In the genomic region with DNA sequence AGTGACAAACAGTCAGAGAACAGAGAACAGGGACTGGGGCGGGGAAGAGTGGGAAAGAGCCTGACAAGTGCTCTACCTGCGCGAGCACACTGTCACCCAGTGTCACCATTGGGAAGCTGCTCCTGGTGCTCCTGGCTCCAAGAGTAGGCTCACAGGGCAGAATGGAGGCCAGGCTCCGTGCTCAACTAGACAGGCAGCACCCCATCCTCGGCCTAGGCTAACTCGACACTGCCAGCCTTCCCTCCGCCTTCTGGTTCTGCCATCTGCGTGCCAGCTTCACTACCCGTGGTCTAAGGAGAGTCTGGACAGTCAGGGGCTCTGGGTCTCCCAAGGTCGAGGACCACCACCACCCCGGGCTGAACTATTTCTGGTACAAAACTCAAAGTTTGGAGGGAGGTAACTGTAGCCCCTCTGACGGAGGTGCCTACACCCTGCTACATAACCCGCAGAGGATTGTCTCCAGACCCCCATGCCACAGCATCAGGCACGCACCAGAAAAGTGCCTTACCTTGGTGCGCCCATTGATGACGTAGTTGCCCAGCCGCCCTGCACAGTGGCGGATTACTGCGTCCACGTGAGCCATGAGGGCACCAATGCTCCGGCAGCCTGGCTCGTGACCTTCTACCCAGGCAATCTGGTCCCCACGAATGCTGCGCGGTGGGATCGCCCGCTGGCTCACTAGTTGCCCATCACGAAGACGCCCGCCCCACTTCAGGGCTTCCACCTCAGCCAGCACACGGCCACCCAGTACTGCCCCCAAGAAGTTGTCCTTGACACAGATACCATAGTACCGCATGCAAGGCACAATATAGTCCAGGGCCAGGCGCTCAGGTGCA, we compare ENCODE assay signal across 7 mouse cellular contexts. TPM values are rescaled to one million over a fixed set of nuclear protein-coding genes. Genes with fewer than 3 reads are reported as not detected.
DNase-seq lines count a peak whose midpoint lies in the region; ATAC-seq lines count a peak whose summit lies in the region.

No protein-coding gene starts in this region.

- H3K36me3 ChIP-seq in neural tube, embryonic 11.5 days (ENCODE audit: control insufficient read depth, insufficient read depth, low read length): 0 out of 2 replicates have a peak, but pooled peaks cover 3% of the 10 kb centered on the region
- peaks cover 6% of the 10 kb centered on the region for H3K36me3 ChIP-seq in embryonic facial prominence, embryonic 11.5 days (replicated peaks; ENCODE audit: control insufficient read depth, insufficient read depth, low read depth, low read length)
- H3K36me3 ChIP-seq in intestine, embryonic 16.5 days (ENCODE audit: control insufficient read depth, insufficient read depth, low read length): peaks cover 7% of the 10 kb centered on the region
- peaks cover 10% of the 10 kb centered on the region; the same call in 1 of the 2 replicates for H3K36me3 ChIP-seq in midbrain, embryonic 16.5 days (ENCODE audit: control insufficient read depth, insufficient read depth, low read length)

- peak overlapping the region; percentile 13; the same call in 1 of the 2 replicates for H3K4me3 ChIP-seq in neural tube, embryonic 11.5 days (ENCODE audit: low read depth, low read length)
- H3K4me3 ChIP-seq in embryonic facial prominence, embryonic 11.5 days (ENCODE audit: low read depth, low read length): no peak overlapping the region
- peak overlapping the region; percentile 76 for H3K4me3 ChIP-seq in intestine, embryonic 16.5 days (ENCODE audit: low read length)
- peak overlapping the region; percentile 80; the same call in 1 of the 2 replicates for H3K4me3 ChIP-seq in midbrain, embryonic 16.5 days (ENCODE audit: low read depth, low read length)

- 87% methylated on average over 33 of the region's 33 CpGs for WGBS in neural tube, embryonic 11.5 days
- 84% methylated on average over 33 of the region's 33 CpGs for WGBS in embryonic facial prominence, embryonic 11.5 days
- WGBS in intestine, embryonic 16.5 days: 77% methylated on average over 33 of the region's 33 CpGs
- 88% methylated on average over 33 of the region's 33 CpGs for WGBS in midbrain, embryonic 16.5 days

- no peaks in the 10 kb centered on the region for H3K9me3 ChIP-seq in neural tube, embryonic 11.5 days (ENCODE audit: control insufficient read depth, low read length)
- no peaks in the 10 kb centered on the region for H3K9me3 ChIP-seq in embryonic facial prominence, embryonic 11.5 days (replicated peaks; ENCODE audit: control insufficient read depth, low read length)
- H3K9me3 ChIP-seq in intestine, embryonic 16.5 days (ENCODE audit: control insufficient read depth, low read length): no peaks in the 10 kb centered on the region
- H3K9me3 ChIP-seq in midbrain, embryonic 16.5 days (replicated peaks; ENCODE audit: control insufficient read depth, low read length, poor library complexity, severe bottlenecking): no peaks in the 10 kb centered on the region

- H3K27me3 ChIP-seq in neural tube, embryonic 11.5 days (ENCODE audit: control insufficient read depth, insufficient read depth, low read length): no peaks in the 10 kb centered on the region
- H3K27me3 ChIP-seq in embryonic facial prominence, embryonic 11.5 days (ENCODE audit: control insufficient read depth, insufficient read depth, low read length): no peaks in the 10 kb centered on the region
- no peaks in the 10 kb centered on the region for H3K27me3 ChIP-seq in intestine, embryonic 16.5 days (replicated peaks; ENCODE audit: control insufficient read depth, insufficient read depth, low read length)
- no peaks in the 10 kb centered on the region for H3K27me3 ChIP-seq in midbrain, embryonic 16.5 days (ENCODE audit: control insufficient read depth, insufficient read depth, low read depth, low read length)

- no peak for ATAC-seq in neural tube, embryonic 11.5 days (ENCODE audit: insufficient read depth, low FRiP score, low TSS enrichment)
- ATAC-seq in embryonic facial prominence, embryonic 11.5 days (replicated peaks; ENCODE audit: insufficient number of reproducible peaks, low FRiP score, low TSS enrichment, low read depth): no peak
- no peak for ATAC-seq in intestine, embryonic 16.5 days
- ATAC-seq in midbrain, embryonic 16.5 days: no peak

- peaks cover 20% of the 10 kb centered on the region for H3K4me1 ChIP-seq in neural tube, embryonic 11.5 days (ENCODE audit: control insufficient read depth, insufficient read depth, low read length)
- peaks cover 11% of the 10 kb centered on the region for H3K4me1 ChIP-seq in embryonic facial prominence, embryonic 11.5 days (ENCODE audit: control insufficient read depth, insufficient read depth, low read length)
- H3K4me1 ChIP-seq in intestine, embryonic 16.5 days (ENCODE audit: control insufficient read depth, insufficient read depth, low read length): peaks cover 56% of the 10 kb centered on the region
- peaks cover 66% of the 10 kb centered on the region for H3K4me1 ChIP-seq in midbrain, embryonic 16.5 days (ENCODE audit: control insufficient read depth, insufficient read depth, low read length)

- peak overlapping the region; percentile 63 for H3K4me2 ChIP-seq in neural tube, embryonic 11.5 days (ENCODE audit: low read depth)
- peak overlapping the region; percentile 25 for H3K4me2 ChIP-seq in embryonic facial prominence, embryonic 11.5 days (ENCODE audit: low read depth, low read length)
- peak overlapping the region; percentile 85 for H3K4me2 ChIP-seq in intestine, embryonic 16.5 days (ENCODE audit: low read depth, low read length)
- peak overlapping the region; percentile 95 for H3K4me2 ChIP-seq in midbrain, embryonic 16.5 days (ENCODE audit: low read length)

- peak overlapping the region; percentile 87 for H3K9ac ChIP-seq in neural tube, embryonic 11.5 days (ENCODE audit: low read length)
- H3K9ac ChIP-seq in embryonic facial prominence, embryonic 11.5 days (replicated peaks; ENCODE audit: low read length): peak overlapping the region; percentile 10; the same call in 1 of the 2 replicates
- H3K9ac ChIP-seq in intestine, embryonic 16.5 days (ENCODE audit: low read depth, low read length): peak overlapping the region; percentile 89
- peak overlapping the region; percentile 92 for H3K9ac ChIP-seq in midbrain, embryonic 16.5 days (ENCODE audit: low read depth, low read length)

- no peak overlapping the region for H3K27ac ChIP-seq in neural tube, embryonic 11.5 days (ENCODE audit: low read depth, low read length)
- no peak overlapping the region for H3K27ac ChIP-seq in embryonic facial prominence, embryonic 11.5 days (replicated peaks; ENCODE audit: low read depth, low read length)
- no peak overlapping the region; the same call in 1 of the 2 replicates for H3K27ac ChIP-seq in intestine, embryonic 16.5 days (ENCODE audit: low read length)
- H3K27ac ChIP-seq in midbrain, embryonic 16.5 days (ENCODE audit: low read length): no peak overlapping the region

- DNase-seq in neural tube, embryonic 11.5 days (ENCODE audit: low spot score): peak; percentile 9
- no peak for DNase-seq in neural tube, embryonic 10.5 days (ENCODE audit: extremely low spot score, low spot score)
- DNase-seq in embryonic facial prominence, embryonic 11.5 days (ENCODE audit: low spot score): no peak
- DNase-seq in retina, postnatal 1 day: no peak
- no peak for DNase-seq in embryo, embryonic 11 days

RNA-seq across cellular contexts. Expression of gene Egln2, which starts 2.3 kb away (rescaled TPM):
- polyA plus RNA-seq in neural tube, embryonic 11.5 days (2014; fragmentation: Nextera tagmentation; extraction: Ambion mirVana): 51.0 and 54.6 TPM in 2 replicates
- 33.3 and 36.5 TPM in 2 replicates for polyA plus RNA-seq in embryonic facial prominence, embryonic 11.5 days (2014; fragmentation: Nextera tagmentation; extraction: Ambion mirVana)
- 66.1 and 72.4 TPM in 2 replicates for polyA plus RNA-seq in intestine, embryonic 16.5 days (2015; fragmentation: Nextera tagmentation; extraction: Ambion mirVana)
- 91.5 and 95.7 TPM in 2 replicates for polyA plus RNA-seq in midbrain, embryonic 16.5 days (2015; fragmentation: Nextera tagmentation; extraction: Ambion mirVana)

RNA-seq across cellular contexts. Expression of gene Cyp2t4, which starts 10.8 kb away (rescaled TPM):
- polyA plus RNA-seq in neural tube, embryonic 11.5 days (2014; fragmentation: Nextera tagmentation; extraction: Ambion mirVana): not detected in 2 replicates
- polyA plus RNA-seq in embryonic facial prominence, embryonic 11.5 days (2014; fragmentation: Nextera tagmentation; extraction: Ambion mirVana): 0.13 TPM in 1 of 2 replicates, not detected in the other
- polyA plus RNA-seq in intestine, embryonic 16.5 days (2015; fragmentation: Nextera tagmentation; extraction: Ambion mirVana): 0.09 TPM in 1 of 2 replicates, not detected in the other
- 0.21 and 0.25 TPM in 2 replicates for polyA plus RNA-seq in midbrain, embryonic 16.5 days (2015; fragmentation: Nextera tagmentation; extraction: Ambion mirVana)

RNA-seq across cellular contexts. Expression of gene Rab4b, which starts 14.4 kb away (rescaled TPM):
- polyA plus RNA-seq in neural tube, embryonic 11.5 days (2014; fragmentation: Nextera tagmentation; extraction: Ambion mirVana): 67.0 and 72.6 TPM in 2 replicates
- polyA plus RNA-seq in embryonic facial prominence, embryonic 11.5 days (2014; fragmentation: Nextera tagmentation; extraction: Ambion mirVana): 49.3 and 51.3 TPM in 2 replicates
- 69.9 and 70.1 TPM in 2 replicates for polyA plus RNA-seq in intestine, embryonic 16.5 days (2015; fragmentation: Nextera tagmentation; extraction: Ambion mirVana)
- polyA plus RNA-seq in midbrain, embryonic 16.5 days (2015; fragmentation: Nextera tagmentation; extraction: Ambion mirVana): 104 and 106 TPM in 2 replicates

RNA-seq across cellular contexts. Expression of gene Gm21983, which starts 16.6 kb away (rescaled TPM):
- not detected in 2 replicates for polyA plus RNA-seq in neural tube, embryonic 11.5 days (2014; fragmentation: Nextera tagmentation; extraction: Ambion mirVana)
- not detected in 2 replicates for polyA plus RNA-seq in embryonic facial prominence, embryonic 11.5 days (2014; fragmentation: Nextera tagmentation; extraction: Ambion mirVana)
- not detected in 2 replicates for polyA plus RNA-seq in intestine, embryonic 16.5 days (2015; fragmentation: Nextera tagmentation; extraction: Ambion mirVana)
- polyA plus RNA-seq in midbrain, embryonic 16.5 days (2015; fragmentation: Nextera tagmentation; extraction: Ambion mirVana): 0.54 and 0.72 TPM in 2 replicates

RNA-seq across cellular contexts. Expression of gene Mia, which starts 16.6 kb away (rescaled TPM):
- 0.60 and 1.3 TPM in 2 replicates for polyA plus RNA-seq in neural tube, embryonic 11.5 days (2014; fragmentation: Nextera tagmentation; extraction: Ambion mirVana)
- polyA plus RNA-seq in embryonic facial prominence, embryonic 11.5 days (2014; fragmentation: Nextera tagmentation; extraction: Ambion mirVana): 4.4 and 5.1 TPM in 2 replicates
- 3.8 and 5.1 TPM in 2 replicates for polyA plus RNA-seq in intestine, embryonic 16.5 days (2015; fragmentation: Nextera tagmentation; extraction: Ambion mirVana)
- polyA plus RNA-seq in midbrain, embryonic 16.5 days (2015; fragmentation: Nextera tagmentation; extraction: Ambion mirVana): 18.2 and 18.8 TPM in 2 replicates

Comparison
In these comparisons a context has a peak if more than half of its experiments do, and no peak if none do; other contexts are left out.
1. H3K4me2 ChIP-seq: peak in every context shown above with its lines; median percentile 95 in midbrain, embryonic 16.5 days; 85 in intestine, embryonic 16.5 days; 63 in neural tube, embryonic 11.5 days; 25 in embryonic facial prominence, embryonic 11.5 days.
2. H3K9ac ChIP-seq: peak in every context shown above with its lines; median percentile 92 in midbrain, embryonic 16.5 days; 89 in intestine, embryonic 16.5 days; 87 in neural tube, embryonic 11.5 days; 10 in embryonic facial prominence, embryonic 11.5 days.